Comparison of ENCODE assay signal across 12 mouse cellular contexts in genomic region chr1:63107614-63108327, GRCm38 (mm10). TPM values are rescaled to one million over a fixed set of nuclear protein-coding genes. Genes with fewer than 3 reads are reported as not detected.
DNase-seq lines count a peak whose midpoint lies in the region; ATAC-seq and TF ChIP-seq lines count a peak whose summit lies in the region.
"Had no signal": no experiment of that assay in that cellular context is flagged by ENCODE, and none has a peak within 500 bp of the region (broad histone marks: within the 10 kb centered on the region; RNA-seq: fewer than 3 reads in every experiment).

No protein-coding gene starts in this region.

- peaks cover 24% of the 10 kb centered on the region for H3K36me3 ChIP-seq in liver, embryonic 15.5 days (replicated peaks)
- H3K36me3 ChIP-seq in stomach, postnatal 0 days (ENCODE audit: control insufficient read depth, insufficient read depth, low read length): peaks cover 11% of the 10 kb centered on the region; the same call in 1 of the 2 replicates
- peaks cover 2% of the 10 kb centered on the region; the same call in 1 of the 2 replicates for H3K36me3 ChIP-seq in midbrain, embryonic 11.5 days (ENCODE audit: control insufficient read depth, insufficient read depth, low read length)

- H3K4me1 ChIP-seq in liver, embryonic 15.5 days (replicated peaks): peaks cover 23% of the 10 kb centered on the region
- H3K4me1 ChIP-seq in stomach, postnatal 0 days (replicated peaks; ENCODE audit: control insufficient read depth, insufficient read depth): 0 out of 2 replicates have a peak, but pooled peaks cover 3% of the 10 kb centered on the region
- peaks cover 8% of the 10 kb centered on the region for H3K4me1 ChIP-seq in midbrain, embryonic 11.5 days (ENCODE audit: control insufficient read depth, insufficient read depth, low read length)

- H3K9me3 ChIP-seq in liver, embryonic 15.5 days (replicated peaks): no peaks in the 10 kb centered on the region
- no peaks in the 10 kb centered on the region for H3K9me3 ChIP-seq in stomach, postnatal 0 days (ENCODE audit: control insufficient read depth, low read length)
- no peaks in the 10 kb centered on the region for H3K9me3 ChIP-seq in midbrain, embryonic 11.5 days (ENCODE audit: control insufficient read depth, low read length)

- H3K4me3 ChIP-seq in gastrocnemius, adult 2 months: peak overlapping the region; percentile 34
- no peak overlapping the region for H3K4me3 ChIP-seq in liver, embryonic 15.5 days (replicated peaks)
- no peak overlapping the region for H3K4me3 ChIP-seq in stomach, postnatal 0 days (ENCODE audit: low read depth, low read length)
- no peak overlapping the region for H3K4me3 ChIP-seq in midbrain, embryonic 11.5 days (ENCODE audit: low read depth, low read length)

- no peak overlapping the region for H3K9ac ChIP-seq in liver, embryonic 15.5 days
- no peak overlapping the region for H3K9ac ChIP-seq in stomach, postnatal 0 days (ENCODE audit: low read length)
- no peak overlapping the region for H3K9ac ChIP-seq in midbrain, embryonic 11.5 days (ENCODE audit: low read length)

- peak overlapping the region; percentile 70 for H3K27ac ChIP-seq in gastrocnemius, adult 2 months
- H3K27ac ChIP-seq in liver, embryonic 15.5 days (replicated peaks): 0 out of 2 replicates have a peak overlapping the region, but pooled peaks have one; percentile 29
- 0 out of 2 replicates have a peak overlapping the region, but pooled peaks have one; percentile 30 for H3K27ac ChIP-seq in stomach, postnatal 0 days (replicated peaks)
- no peak overlapping the region for H3K27ac ChIP-seq in midbrain, embryonic 11.5 days (ENCODE audit: low read depth, low read length)

- H3K4me2 ChIP-seq in liver, embryonic 15.5 days: no peak overlapping the region
- no peak overlapping the region for H3K4me2 ChIP-seq in stomach, postnatal 0 days (replicated peaks; ENCODE audit: low read depth)
- no peak overlapping the region for H3K4me2 ChIP-seq in midbrain, embryonic 11.5 days

- no peak for TF ChIP-seq EP300 in stomach, postnatal 0 days (optimal IDR thresholded peaks at IDR 0.05)

- DNase-seq in gastrocnemius, adult 2 months: peak; percentile 32
- DNase-seq in gastrocnemius, adult 8-10 months (ENCODE audit: low spot score in 2 of 2): no peak
- DNase-seq in liver: no peak
- DNase-seq in stomach, postnatal 0 days (ENCODE audit: low spot score): no peak
- no peak for DNase-seq in midbrain, embryonic 11.5 days (ENCODE audit: low spot score, missing footprints)
- no peak for DNase-seq in frontal cortex, postnatal 14 days (ENCODE audit: low spot score in 2 of 2)
- DNase-seq: cerebellum, postnatal 36 days; gastrocnemius, postnatal 25 days; lung, postnatal 4 days; thymus, adult 2 months had no signal

- intact Hi-C loops in gastrocnemius, adult 2 months (cut with DNase I): no loop called here

- no peak for TF ChIP-seq CTCF in gastrocnemius, adult 2 months (IDR thresholded peaks at IDR 0.05)
- TF ChIP-seq CTCF in stomach, postnatal 0 days (IDR thresholded peaks at IDR 0.05; ENCODE audit: low read depth): no peak

- no peak for ATAC-seq in liver, embryonic 15.5 days (ENCODE audit: insufficient read depth)
- ATAC-seq in granulocyte monocyte progenitor cell, adult 5-6 weeks (replicated peaks; ENCODE audit: poor library complexity, severe bottlenecking): peak; percentile 31
- ATAC-seq in stomach, postnatal 0 days (ENCODE audit: low FRiP score, low TSS enrichment): no peak
- ATAC-seq in midbrain, embryonic 11.5 days (ENCODE audit: low FRiP score): no peak

- whole genome bisulfite sequencing in liver, embryonic 15.5 days (ENCODE audit: insufficient replicate concordance): 65% methylated on average over 6 of the region's 6 CpGs
- 62% methylated on average over 6 of the region's 6 CpGs for WGBS in stomach, postnatal 0 days
- 89% methylated on average over 6 of the region's 6 CpGs for WGBS in midbrain, embryonic 11.5 days

- no peaks in the 10 kb centered on the region for H3K27me3 ChIP-seq in liver, embryonic 15.5 days
- H3K27me3 ChIP-seq in stomach, postnatal 0 days (ENCODE audit: control insufficient read depth, insufficient read depth, low read length): no peaks in the 10 kb centered on the region
- H3K27me3 ChIP-seq in midbrain, embryonic 11.5 days (ENCODE audit: control insufficient read depth, insufficient read depth, low read length): no peaks in the 10 kb centered on the region

RNA-seq across cellular contexts. Expression of gene Ino80d, which starts 6.7 kb away (rescaled TPM):
- total RNA-seq in gastrocnemius, adult 2 months (2021): 10 to 100 TPM; 14.0 to 14.6 TPM
- 10 to 100 TPM; 11.3 to 14.5 (median 12.8) TPM for total RNA-seq in gastrocnemius, adult 8-10 months (2022)
- polyA plus RNA-seq in liver, embryonic 15.5 days (2015; fragmentation: Nextera tagmentation; extraction: Ambion mirVana): 4.6 and 5.0 TPM in 2 replicates
- 73.8 and 102 TPM in 2 replicates for total RNA-seq in granulocyte monocyte progenitor cell, adult 5-6 weeks (2014; fragmentation: Nextera tagmentation)
- 20.6 and 24.0 TPM in 2 replicates for total RNA-seq in granulocyte monocyte progenitor cell, adult 5-6 weeks (2017)
- 4.3 and 5.9 TPM in 2 replicates for polyA plus RNA-seq in stomach, postnatal 0 days (2015; fragmentation: Nextera tagmentation; extraction: Ambion mirVana)
- polyA plus RNA-seq in midbrain, embryonic 11.5 days (2014; fragmentation: Nextera tagmentation; extraction: Ambion mirVana): 7.8 and 8.8 TPM in 2 replicates
